Mouse (Mus musculus): Measurements from ENCODE around the gene Rbpj.

The Rbpj gene

GRCm38 (mm10) chr5:53551394-53551793, 85.4 kb downstream of the Rbpj start:
- DNase-seq (ENCODE audit: low spot score in 2 of 2): no peak

- no peak for DNase-seq (ENCODE audit: low spot score in 2 of 2)
Measured at GRCm38 (mm10) chr5:53551910-53552309, 86.0 kb downstream of the Rbpj start.

- DNase-seq (ENCODE audit: low spot score in 2 of 2): no peak
Measured at GRCm38 (mm10) chr5:53553281-53553680, 87.3 kb downstream of the Rbpj start.

- no peak for DNase-seq (ENCODE audit: low spot score in 2 of 2)
Measured at GRCm38 (mm10) chr5:53554180-53554579, 88.2 kb downstream of the Rbpj start.

- no peak for DNase-seq (ENCODE audit: low spot score in 2 of 2)
Measured at GRCm38 (mm10) chr5:53554926-53555325, 89.0 kb downstream of the Rbpj start.

GRCm38 (mm10) chr5:53555474-53555873, 89.5 kb downstream of the Rbpj start:
- DNase-seq (ENCODE audit: low spot score in 2 of 2): no peak

GRCm38 (mm10) chr5:53555929-53556328, 90.0 kb downstream of the Rbpj start:
- no peak for DNase-seq (ENCODE audit: low spot score in 2 of 2)

GRCm38 (mm10) chr5:53557544-53558260, 91.8 kb downstream of the Rbpj start:
- DNase-seq (ENCODE audit: low spot score in 2 of 2): no peak

- no peak for DNase-seq (ENCODE audit: low spot score in 2 of 2)
Measured at GRCm38 (mm10) chr5:53561160-53561559, 95.2 kb downstream of the Rbpj start.

GRCm38 (mm10) chr5:53564309-53564708, 98.4 kb downstream of the Rbpj start:
- DNase-seq (ENCODE audit: low spot score in 2 of 2): no peak

- no peak for DNase-seq (ENCODE audit: low spot score in 2 of 2)
Measured at GRCm38 (mm10) chr5:53565213-53565794, 99.4 kb downstream of the Rbpj start.

- DNase-seq (ENCODE audit: low spot score in 2 of 2): no peak
Measured at GRCm38 (mm10) chr5:53566485-53567083, 100.6 kb downstream of the Rbpj start.

- DNase-seq (ENCODE audit: low spot score in 2 of 2): no peak
Measured at GRCm38 (mm10) chr5:53572496-53572895, 106.5 kb downstream of the Rbpj start.

GRCm38 (mm10) chr5:53574883-53575442, 109.0 kb downstream of the Rbpj start:
- DNase-seq (ENCODE audit: low spot score in 2 of 2): no peak

GRCm38 (mm10) chr5:53577272-53577889, 111.4 kb downstream of the Rbpj start:
- no peak for DNase-seq (ENCODE audit: low spot score in 2 of 2)

GRCm38 (mm10) chr5:53584069-53584767, 118.3 kb downstream of the Rbpj start:
- DNase-seq (ENCODE audit: low spot score in 2 of 2): no peak

GRCm38 (mm10) chr5:53588421-53589171, 122.6 kb downstream of the Rbpj start:
- DNase-seq (ENCODE audit: low spot score in 2 of 2): peak in 1 of 2 experiments; percentile 14

GRCm38 (mm10) chr5:53589172-53589960, 123.4 kb downstream of the Rbpj start:
- DNase-seq (ENCODE audit: low spot score in 2 of 2): peak; percentile 90 to 94

GRCm38 (mm10) chr5:53590179-53590765, 124.3 kb downstream of the Rbpj start:
- DNase-seq (ENCODE audit: low spot score in 2 of 2): peak; percentile 91 to 96
